Mouse (Mus musculus) myocyte (in vitro differentiated cells): Measurements from ENCODE around the gene Scube1. TPM values are rescaled to one million over a fixed set of nuclear protein-coding genes. Genes with fewer than 3 reads are reported as not detected.

Source experiments
- H3K27me3 ChIP-seq: one replicate; pipeline ENCODE4 v1.6.1; 2011; ENCODE audit not compliant: control insufficient read depth, insufficient read depth, insufficient read length
- H3K36me3 ChIP-seq: one replicate; pipeline ENCODE4 v1.6.1; 2011; ENCODE audit not compliant: control insufficient read depth, insufficient read depth
- H3K4me2 ChIP-seq: one replicate; pipeline ENCODE4 v1.6.1; 2011; ENCODE audit warnings: low read depth, control low read depth
- H3K4me3 ChIP-seq: one replicate; pipeline ENCODE4 v1.5.1; 2011; ENCODE audit warnings: mild to moderate bottlenecking, control low read depth, moderate library complexity
- H3K79me2 ChIP-seq: one replicate; pipeline ENCODE4 v1.6.1; 2011; ENCODE audit not compliant: control insufficient read depth, insufficient read depth
- H3ac ChIP-seq: one replicate; pipeline ENCODE4 v1.6.1; 2011; ENCODE audit not compliant: control insufficient read depth, insufficient read length
- CEBPB ChIP-seq: IDR thresholded peaks from 2 replicates; pipeline ENCODE4 v1.6.1; 2011; ENCODE audit warnings: mild to moderate bottlenecking, moderate library complexity; ENCODE audit not compliant: poor library complexity, insufficient read depth, severe bottlenecking
- E2F4 ChIP-seq: IDR thresholded peaks from one replicate; pipeline ENCODE4 v1.6.1; 2011; ENCODE audit warnings: mild to moderate bottlenecking, control low read depth, moderate library complexity; ENCODE audit not compliant: insufficient read depth
- MAX ChIP-seq: IDR thresholded peaks from one replicate; pipeline ENCODE4 v1.6.1; 2011; ENCODE audit warnings: low read depth, mild to moderate bottlenecking, control low read depth
- MYOD1 ChIP-seq, 3 experiments: IDR thresholded peaks; one replicate each; pipeline ENCODE4 v1.6.1; 2011; ENCODE audit warnings: control low read depth in 2 of 3, low read depth in 2 of 3, mild to moderate bottlenecking in 2 of 3, moderate library complexity in 1 of 3; ENCODE audit not compliant: insufficient read length in 2 of 3, control insufficient read depth in 1 of 3
- MYOG ChIP-seq, 3 experiments: IDR thresholded peaks; one replicate each; pipeline ENCODE4 v1.6.1; 2011; ENCODE audit warnings: control low read depth in 2 of 3, low read depth in 2 of 3, mild to moderate bottlenecking in 2 of 3; ENCODE audit not compliant: insufficient read length in 2 of 3, control insufficient read depth in 1 of 3, insufficient read depth in 1 of 3
- POLR2A ChIP-seq: IDR thresholded peaks from one replicate; pipeline ENCODE4 v1.6.1; 2011; ENCODE audit warnings: low read depth, mild to moderate bottlenecking, control low read depth, moderate library complexity; ENCODE audit not compliant: insufficient read length
- POLR2AphosphoS2 ChIP-seq: IDR thresholded peaks from one replicate; pipeline ENCODE4 v1.6.1; 2011; ENCODE audit warnings: low read depth, control low read depth; ENCODE audit not compliant: insufficient read length
- REST ChIP-seq: IDR thresholded peaks from one replicate; pipeline ENCODE4 v1.6.1; 2011; ENCODE audit warnings: mild to moderate bottlenecking, control low read depth, moderate library complexity; ENCODE audit not compliant: insufficient read depth, insufficient read length
- SRF ChIP-seq: IDR thresholded peaks from one replicate; pipeline ENCODE4 v1.6.1; 2011; ENCODE audit warnings: low read depth; ENCODE audit not compliant: control insufficient read depth, insufficient read length
- TCF12 ChIP-seq: IDR thresholded peaks from one replicate; pipeline ENCODE4 v1.6.1; 2011; ENCODE audit warnings: mild to moderate bottlenecking, control low read depth; ENCODE audit not compliant: poor library complexity, insufficient read depth, severe bottlenecking
- TCF3 ChIP-seq: IDR thresholded peaks from one replicate; pipeline ENCODE4 v1.6.1; 2011; ENCODE audit warnings: low read depth, control low read depth; ENCODE audit not compliant: insufficient read length
- USF1 ChIP-seq: IDR thresholded peaks from one replicate; pipeline ENCODE4 v1.6.1; 2011; ENCODE audit warnings: low read depth, mild to moderate bottlenecking, control low read depth, moderate library complexity
- polyA plus RNA-seq: library from polyadenylated mRNA; unstranded; fragments of >200 nt; fragmentation: generic; extraction: Trizol; gene quantifications from one replicate; pipeline ENCODE4 v1.2.1, GENCODE M21; 2012; ENCODE audit warnings: missing spikeins

The Scube1 gene
- polyA plus RNA-seq, 1 experiment: not detected

DNA sequence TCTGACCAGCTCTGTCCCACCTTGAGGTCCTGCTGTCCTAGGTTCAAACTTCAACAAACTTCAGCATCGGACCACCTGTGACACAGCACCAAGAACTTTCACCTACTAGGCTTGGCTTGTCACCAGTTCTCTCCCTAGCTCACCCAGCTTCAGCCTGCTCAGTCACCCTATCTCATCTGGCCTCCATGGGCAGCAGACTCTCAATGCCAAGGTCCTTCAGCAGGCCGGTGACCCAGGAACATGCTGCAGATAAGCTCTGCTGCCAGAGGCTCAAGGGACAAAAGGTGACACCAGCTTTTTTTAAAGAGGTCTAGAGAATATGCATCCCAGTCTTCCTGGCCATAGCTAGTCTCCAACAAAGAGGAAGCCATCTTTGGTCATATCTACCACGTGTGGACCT is 48.5 kb downstream of the Scube1 start:
- Histone ChIP-seq H3K27me3 (peaks cover 74% of the 10 kb centered on the region), H3ac (no peak overlapping the region)

GRCm38 (mm10) chr15:83673621-83674020 is 51.2 kb downstream of the Scube1 start:
- peaks cover 59% of the 10 kb centered on the region for H3K27me3 ChIP-seq
- H3K4me2 ChIP-seq: no peak overlapping the region
- H3ac ChIP-seq: no peak overlapping the region
- TF ChIP-seq MAX: no peak
- TF ChIP-seq POLR2A: no peak
- TF ChIP-seq CEBPB: no peak
- TF ChIP-seq MYOG (IDR thresholded peaks at IDR 0.05; ENCODE audit: control insufficient read depth in 1 of 3, insufficient read depth in 1 of 3, insufficient read length in 2 of 3, low read depth in 2 of 3): no peak
- no peak for TF ChIP-seq REST
- TF ChIP-seq POLR2AphosphoS2: no peak
- TF ChIP-seq MYOD1 (IDR thresholded peaks at IDR 0.05; ENCODE audit: control insufficient read depth in 1 of 3, insufficient read length in 2 of 3, low read depth in 2 of 3): no peak
- TF ChIP-seq E2F4: no peak
- TF ChIP-seq USF1: no peak
- no peak for TF ChIP-seq TCF3
- no peak for TF ChIP-seq TCF12
- TF ChIP-seq SRF: no peak
- H3K79me2 ChIP-seq: no peaks in the 10 kb centered on the region
- H3K4me3 ChIP-seq: no peak overlapping the region
- no peaks in the 10 kb centered on the region for H3K36me3 ChIP-seq

More for the DNA sequence above, 48.5 kb downstream of the Scube1 start:
- no peaks in the 10 kb centered on the region for H3K36me3 ChIP-seq
- no peak for TF ChIP-seq TCF3
- no peak for TF ChIP-seq MYOD1 (IDR thresholded peaks at IDR 0.05; ENCODE audit: control insufficient read depth in 1 of 3, insufficient read length in 2 of 3, low read depth in 2 of 3)
- no peak for TF ChIP-seq POLR2AphosphoS2
- no peak for TF ChIP-seq TCF12
- TF ChIP-seq E2F4: no peak
- no peak for TF ChIP-seq MAX
- TF ChIP-seq SRF: no peak
- TF ChIP-seq CEBPB: no peak
- no peak for TF ChIP-seq USF1
- no peak overlapping the region for H3K4me2 ChIP-seq
- no peak overlapping the region for H3K4me3 ChIP-seq
- H3K79me2 ChIP-seq: no peaks in the 10 kb centered on the region

DNA sequence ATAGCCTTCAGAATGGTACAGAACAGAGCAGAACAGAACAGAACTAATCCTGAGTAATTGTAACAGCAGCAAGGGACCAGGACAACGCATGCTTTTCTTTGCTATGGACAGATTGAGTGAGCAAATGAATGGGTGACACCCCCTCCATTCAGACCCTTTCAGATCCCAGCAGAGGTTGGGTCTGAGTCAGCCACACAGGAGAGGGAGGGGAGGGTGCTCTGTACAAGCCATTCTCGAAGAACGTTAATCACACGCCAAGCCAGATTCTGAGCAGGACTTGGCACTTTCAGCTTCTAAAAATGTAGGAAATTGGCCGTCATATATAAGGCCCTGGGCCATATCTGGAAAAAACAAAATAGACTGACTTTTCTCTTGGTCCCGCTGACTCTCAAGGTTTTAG is 57.3 kb downstream of the Scube1 start:
- no peak overlapping the region for H3K4me3 ChIP-seq
- no peak overlapping the region for H3K4me2 ChIP-seq
- peaks cover 85% of the 10 kb centered on the region for H3K27me3 ChIP-seq
- TF ChIP-seq TCF3 (no peak), REST (no peak), TCF12 (no peak), MYOD1 (IDR thresholded peaks at IDR 0.05; ENCODE audit: control insufficient read depth in 1 of 3, insufficient read length in 2 of 3, low read depth in 2 of 3) (no peak), SRF (no peak), POLR2A (no peak), E2F4 (no peak), USF1 (no peak), MYOG (IDR thresholded peaks at IDR 0.05; ENCODE audit: control insufficient read depth in 1 of 3, insufficient read depth in 1 of 3, insufficient read length in 2 of 3, low read depth in 2 of 3) (no peak), POLR2AphosphoS2 (no peak)
- no peaks in the 10 kb centered on the region for H3K79me2 ChIP-seq
- no peaks in the 10 kb centered on the region for H3K36me3 ChIP-seq
- H3ac ChIP-seq: no peak overlapping the region

- H3K79me2 ChIP-seq: no peaks in the 10 kb centered on the region
- peaks cover 85% of the 10 kb centered on the region for H3K27me3 ChIP-seq
- no peak overlapping the region for H3K4me2 ChIP-seq
- H3K36me3 ChIP-seq: no peaks in the 10 kb centered on the region
- no peak overlapping the region for H3K4me3 ChIP-seq
- TF ChIP-seq TCF3 (no peak), USF1 (no peak), CEBPB (no peak), MAX (no peak), REST (no peak), MYOD1 (IDR thresholded peaks at IDR 0.05; ENCODE audit: control insufficient read depth in 1 of 3, insufficient read length in 2 of 3, low read depth in 2 of 3) (no peak), SRF (no peak), E2F4 (no peak)
- H3ac ChIP-seq: no peak overlapping the region
Measured at GRCm38 (mm10) chr15:83666418-83666817, 58.4 kb downstream of the Scube1 start.

DNA sequence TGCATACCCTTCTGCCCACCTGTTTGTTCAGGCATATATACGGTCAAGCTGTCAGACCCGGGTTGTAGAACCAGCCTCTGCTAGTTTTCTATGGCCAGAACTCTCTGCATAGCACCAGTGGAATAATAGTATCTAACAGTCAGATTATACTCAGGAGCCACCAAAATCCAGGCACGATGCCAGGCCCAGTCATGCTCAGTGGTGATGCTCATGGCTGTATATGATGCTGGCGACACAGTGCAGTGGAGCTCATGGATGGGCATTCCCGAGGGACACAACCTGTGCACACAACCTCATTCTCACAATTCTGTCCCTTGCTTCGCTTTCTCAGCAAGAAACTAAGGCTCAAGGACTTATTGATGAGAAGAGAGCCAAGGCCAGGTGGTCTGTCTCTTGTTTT is 58.8 kb downstream of the Scube1 start:
- Histone ChIP-seq H3K36me3 (no peaks in the 10 kb centered on the region), H3K79me2 (no peaks in the 10 kb centered on the region), H3K4me2 (no peak overlapping the region), H3K4me3 (no peak overlapping the region), H3ac (no peak overlapping the region), H3K27me3 (peaks cover 86% of the 10 kb centered on the region)
- TF ChIP-seq USF1: no peak
- no peak for TF ChIP-seq POLR2A
- TF ChIP-seq MAX: no peak
- no peak for TF ChIP-seq MYOG (IDR thresholded peaks at IDR 0.05; ENCODE audit: control insufficient read depth in 1 of 3, insufficient read depth in 1 of 3, insufficient read length in 2 of 3, low read depth in 2 of 3)
- no peak for TF ChIP-seq MYOD1 (IDR thresholded peaks at IDR 0.05; ENCODE audit: control insufficient read depth in 1 of 3, insufficient read length in 2 of 3, low read depth in 2 of 3)
- no peak for TF ChIP-seq TCF12
- TF ChIP-seq E2F4: no peak
- TF ChIP-seq CEBPB: no peak
- no peak for TF ChIP-seq SRF
- TF ChIP-seq POLR2AphosphoS2: no peak
- TF ChIP-seq REST: no peak
- TF ChIP-seq TCF3: no peak
